Mouse (Mus musculus) lung, postnatal 0 days (tissue): Measurements from ENCODE around the gene Hilpda. TPM values are rescaled to one million over a fixed set of nuclear protein-coding genes. Genes with fewer than 3 reads are reported as not detected.

Source experiments
- ATAC-seq: fragments of 200-750 bp; cut with Nextera tagmentation; 2 replicates; pipeline ENCODE4 v1.8.0; 2017; ENCODE audit warnings: moderate library complexity
- DNase-seq: peaks from one replicate; pipeline ENCODE4 v3.0.0-alpha.2; 2016; ENCODE audit warnings: low spot score
- H3K27ac ChIP-seq: fragments of 300-500 bp; sonication (generic); 2 replicates; pipeline ENCODE4 v1.5.1; 2014; ENCODE audit warnings: antibody characterized with exemption, mild to moderate bottlenecking, low read length, mixed read lengths
- H3K27me3 ChIP-seq: fragments of 300-500 bp; sonication (generic); replicated peaks from 2 replicates; pipeline ENCODE4 v1.6.1; 2014; ENCODE audit warnings: low read length, mixed read lengths; ENCODE audit not compliant: insufficient read depth
- H3K36me3 ChIP-seq: fragments of 300-500 bp; sonication (generic); 2 replicates; pipeline ENCODE4 v1.6.1; 2014; ENCODE audit warnings: low read length, mixed read lengths; ENCODE audit not compliant: insufficient read depth
- H3K4me1 ChIP-seq: fragments of 300-500 bp; sonication (generic); 2 replicates; pipeline ENCODE4 v1.6.1; 2014; ENCODE audit warnings: antibody characterized with exemption, low read depth, low read length, mixed read lengths; ENCODE audit not compliant: insufficient read depth
- H3K4me2 ChIP-seq: fragments of 300-500 bp; sonication (generic); replicated peaks from 2 replicates; pipeline ENCODE4 v1.6.1; 2014; ENCODE audit warnings: low read depth, mild to moderate bottlenecking, low read length, moderate library complexity, mixed read lengths
- H3K4me3 ChIP-seq: fragments of 300-500 bp; sonication (generic); 2 replicates; pipeline ENCODE4 v1.5.1; 2014; ENCODE audit warnings: low read depth, low read length
- H3K9ac ChIP-seq: fragments of 300-500 bp; sonication (generic); replicated peaks from 2 replicates; pipeline ENCODE4 v1.6.1; 2014; ENCODE audit warnings: low read depth, mild to moderate bottlenecking
- H3K9me3 ChIP-seq: fragments of 300-500 bp; sonication (generic); 2 replicates; pipeline ENCODE4 v1.6.1; 2016; ENCODE audit warnings: low read length, mixed read lengths
- CTCF ChIP-seq: IDR thresholded peaks from 2 replicates; pipeline ENCODE4 v1.5.1; 2016; ENCODE audit warnings: antibody characterized with exemption, mild to moderate bottlenecking
- EP300 ChIP-seq: IDR thresholded peaks from 2 replicates; pipeline ENCODE4 v1.6.1; 2016; ENCODE audit warnings: antibody characterized with exemption, mild to moderate bottlenecking, control low read depth
- WGBS: fragments of 180-500 bp; shearing (Covaris S2); extraction: QIAGEN DNeasy Blood & Tissue Kit; methylation state at CpG from one replicate; pipeline ENCODE4 v1.1.7; 2014; 5-methylcytosine and 5-hydroxymethylcytosine counted together
- polyA plus RNA-seq: library from polyadenylated mRNA; unstranded; fragments of >200 nt; fragmentation: Nextera tagmentation; extraction: Ambion mirVana; gene quantifications from 2 replicates; pipeline ENCODE4 v1.2.1, GENCODE M21; 2015

Gene Hilpda
- polyA plus RNA-seq, 1 experiment from 2014 or later, result 150 TPM

DNA sequence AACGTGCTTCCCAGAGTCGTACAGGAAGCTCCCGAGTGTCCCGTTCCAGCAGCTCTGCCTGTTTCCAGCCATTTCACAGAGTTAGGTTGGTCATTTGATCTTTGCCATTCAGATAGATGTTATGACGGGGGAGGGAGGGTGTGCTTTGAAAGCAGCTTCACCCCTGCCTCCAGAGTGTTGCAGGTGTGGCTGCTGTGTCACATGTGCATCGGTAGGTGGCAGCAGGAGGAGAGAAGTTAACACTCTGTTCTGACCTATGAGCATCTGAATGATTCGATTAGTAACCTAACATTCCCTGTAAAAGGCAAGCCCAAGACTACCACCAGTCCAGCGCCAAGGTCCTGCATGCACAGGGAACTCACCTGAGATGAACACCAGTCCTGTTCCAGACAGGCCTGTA is 38.0 kb upstream of the Hilpda start:
- H3K4me1 ChIP-seq, result no peaks in the 10 kb centered on the region
- no peak overlapping the region for H3K4me2 ChIP-seq
- peak; percentile 79 for TF ChIP-seq CTCF
- TF ChIP-seq EP300, result no peak
- no peaks in the 10 kb centered on the region for H3K27me3 ChIP-seq
- ATAC-seq (no peak), DNase-seq (peak; percentile 50)
- WGBS, result 34% methylated on average over 8 of the region's 8 CpGs
- no peak overlapping the region for H3K9ac ChIP-seq
- no peaks in the 10 kb centered on the region for H3K9me3 ChIP-seq
- no peak overlapping the region for H3K27ac ChIP-seq
- H3K36me3 ChIP-seq, result no peaks in the 10 kb centered on the region
- H3K4me3 ChIP-seq, result no peak overlapping the region

DNA sequence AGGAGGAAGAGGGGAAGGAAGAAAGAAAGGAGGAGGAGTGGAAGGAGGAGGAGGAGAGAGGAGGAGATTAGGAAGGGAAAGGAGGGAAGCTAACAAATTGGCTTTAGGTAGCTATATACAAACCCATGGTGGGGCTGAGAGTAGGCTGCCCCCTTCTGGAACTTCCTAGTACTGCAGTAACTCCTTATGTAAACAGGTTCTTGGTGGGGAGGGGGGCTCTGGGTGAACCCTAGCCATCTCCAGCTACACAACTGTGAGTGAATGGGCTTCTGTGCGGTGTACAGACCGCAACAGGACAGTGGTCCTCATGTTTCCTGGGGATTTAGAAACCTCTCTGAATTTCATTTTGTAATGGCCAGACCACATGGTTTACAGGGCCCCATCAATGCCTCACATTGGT is 31.5 kb upstream of the Hilpda start:
- Histone ChIP-seq H3K9me3 (no peaks in the 10 kb centered on the region), H3K9ac (no peak overlapping the region), H3K4me1 (peaks cover 2% of the 10 kb centered on the region; the same call in 1 of the 2 replicates), H3K27me3 (no peaks in the 10 kb centered on the region), H3K27ac (no peak overlapping the region), H3K4me2 (no peak overlapping the region), H3K36me3 (no peaks in the 10 kb centered on the region), H3K4me3 (no peak overlapping the region)
- ATAC-seq, result 0 out of 2 replicates have a peak, but pooled peaks have one; percentile 26
- DNase-seq, result peak; percentile 49
- 36% methylated on average over 2 of the region's 2 CpGs for WGBS
- TF ChIP-seq CTCF (peak; percentile 79), EP300 (no peak)

DNA sequence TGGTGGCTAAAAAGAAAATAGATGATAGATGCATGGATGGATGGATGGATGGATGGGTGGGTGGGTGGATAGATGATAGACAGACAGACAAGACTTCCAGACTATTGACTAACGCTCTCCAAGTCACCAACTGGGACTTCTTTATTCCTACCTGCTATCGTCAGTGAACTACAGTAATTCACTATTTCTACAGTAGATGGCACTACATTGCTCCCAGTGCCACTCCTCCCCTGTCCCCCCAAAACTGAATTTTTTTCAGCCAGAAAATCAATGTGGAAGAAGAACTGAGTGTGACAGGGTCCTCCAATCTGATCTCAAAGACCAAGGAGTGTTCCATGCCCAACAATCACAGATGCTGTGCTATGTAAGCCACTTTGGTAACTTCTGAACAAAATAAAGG is 30.6 kb upstream of the Hilpda start:
- no peak overlapping the region for H3K27ac ChIP-seq
- H3K27me3 ChIP-seq, result no peaks in the 10 kb centered on the region
- TF ChIP-seq EP300, result no peak
- TF ChIP-seq CTCF, result peak; percentile 51
- H3K36me3 ChIP-seq, result no peaks in the 10 kb centered on the region
- no peaks in the 10 kb centered on the region for H3K9me3 ChIP-seq
- H3K4me3 ChIP-seq, result no peak overlapping the region
- 63% methylated on average over 2 of the region's 2 CpGs for WGBS
- peaks cover 7% of the 10 kb centered on the region; the same call in 1 of the 2 replicates for H3K4me1 ChIP-seq
- no peak for ATAC-seq
- DNase-seq, result peak; percentile 15
- no peak overlapping the region for H3K9ac ChIP-seq
- H3K4me2 ChIP-seq, result no peak overlapping the region

DNA sequence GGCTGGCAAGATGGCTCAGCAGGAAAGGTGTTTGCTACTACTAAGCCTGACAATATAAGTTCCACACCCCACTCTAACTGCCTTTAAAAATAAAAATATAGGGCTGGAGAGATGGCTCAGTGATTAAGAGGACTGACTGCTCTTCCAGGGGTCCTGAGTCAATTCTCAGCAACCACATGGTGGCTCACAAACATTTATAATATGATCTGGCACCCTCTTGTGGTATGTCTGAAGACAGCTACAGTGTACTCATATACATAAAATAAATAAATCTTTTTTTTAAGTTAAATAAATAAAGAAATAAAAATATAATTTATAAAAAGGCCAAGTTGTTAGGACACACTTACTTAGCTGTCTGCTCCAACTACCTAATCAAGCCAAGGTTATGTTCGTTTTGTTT is 30.0 kb upstream of the Hilpda start:
- peaks cover 7% of the 10 kb centered on the region; the same call in 1 of the 2 replicates for H3K4me1 ChIP-seq
- no peak overlapping the region for H3K9ac ChIP-seq
- TF ChIP-seq EP300 (no peak), CTCF (peak; percentile 35; the same call in 1 of the 2 replicates)
- H3K4me3 ChIP-seq, result no peak overlapping the region
- DNase-seq (no peak), ATAC-seq (no peak)
- no peak overlapping the region for H3K27ac ChIP-seq
- no peaks in the 10 kb centered on the region for H3K36me3 ChIP-seq
- 49% methylated on average over 1 of the region's 1 CpGs for WGBS
- no peaks in the 10 kb centered on the region for H3K27me3 ChIP-seq
- no peaks in the 10 kb centered on the region for H3K9me3 ChIP-seq
- no peak overlapping the region for H3K4me2 ChIP-seq

DNA sequence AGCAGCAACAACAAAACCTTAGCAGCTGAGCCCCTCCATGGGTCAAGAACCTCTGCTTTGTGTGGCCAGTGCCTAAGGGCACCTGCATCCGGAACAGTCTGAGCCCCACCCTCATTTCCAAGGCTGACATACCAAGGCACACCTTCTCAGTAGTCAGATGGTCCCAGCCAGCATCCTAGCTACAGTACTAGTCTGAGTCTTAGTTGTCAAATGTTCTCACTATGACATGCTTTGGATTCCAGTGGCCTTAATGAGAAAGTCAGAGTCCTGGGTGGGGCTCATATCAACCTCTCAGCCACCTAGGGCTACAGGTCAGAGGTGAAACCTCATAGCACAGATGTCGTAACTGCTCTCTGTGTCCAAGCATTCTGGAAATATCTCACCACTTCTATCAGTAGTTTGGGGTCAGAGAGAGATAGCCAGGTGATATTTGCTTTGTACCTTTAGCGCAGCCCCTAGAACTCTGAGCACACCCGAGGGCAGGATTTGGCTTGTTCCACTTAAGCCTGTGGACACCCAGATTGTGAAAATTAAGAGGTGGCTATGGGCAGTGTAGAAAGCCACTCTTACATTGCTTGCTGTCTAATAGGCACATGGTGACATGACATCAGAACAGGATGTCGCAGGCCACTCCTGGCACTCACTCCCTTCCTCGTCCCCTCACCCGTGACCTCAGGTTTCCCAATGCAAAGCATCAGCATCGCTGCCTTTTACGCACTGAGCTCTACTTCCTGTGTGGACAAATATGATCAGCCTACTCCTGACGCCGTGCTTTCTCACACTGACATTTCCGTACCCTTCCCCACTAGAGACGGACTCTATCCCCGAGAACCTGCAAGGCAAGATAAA is 26.8 kb upstream of the Hilpda start:
- 37% methylated on average over 14 of the region's 14 CpGs for WGBS
- Histone ChIP-seq H3K27me3 (no peaks in the 10 kb centered on the region), H3K36me3 (no peaks in the 10 kb centered on the region), H3K27ac (no peak overlapping the region), H3K4me1 (peaks cover 7% of the 10 kb centered on the region; the same call in 1 of the 2 replicates), H3K4me3 (no peak overlapping the region), H3K4me2 (no peak overlapping the region), H3K9me3 (no peaks in the 10 kb centered on the region), H3K9ac (no peak overlapping the region)
- DNase-seq (peak; percentile 61), ATAC-seq (peak; percentile 83)
- TF ChIP-seq EP300, result peak; percentile 27; the same call in 1 of the 2 replicates
- TF ChIP-seq CTCF, result no peak

DNA sequence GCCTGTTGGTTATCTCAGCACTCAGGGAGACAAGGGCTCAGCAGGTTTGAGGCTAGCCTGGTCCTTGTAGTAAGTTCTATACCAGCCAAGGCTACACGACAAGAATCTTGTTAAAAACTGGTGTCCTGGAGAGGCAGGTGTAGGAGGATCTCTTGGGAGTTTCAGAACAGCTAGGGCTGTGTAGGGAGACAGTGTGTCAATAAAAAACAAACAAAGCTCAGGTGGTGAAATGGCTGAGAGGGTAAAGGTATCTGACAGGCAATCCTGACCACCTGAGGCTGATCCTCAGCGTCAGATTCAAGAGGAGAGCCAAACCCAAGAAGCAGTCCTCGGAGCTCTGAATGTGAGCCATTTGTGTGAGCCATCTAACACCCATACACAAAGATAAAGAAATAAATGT is 26.1 kb upstream of the Hilpda start:
- ATAC-seq, result no peak
- 67% methylated on average over 3 of the region's 3 CpGs for WGBS
- no peaks in the 10 kb centered on the region for H3K36me3 ChIP-seq
- H3K27me3 ChIP-seq, result no peaks in the 10 kb centered on the region
- TF ChIP-seq EP300, result no peak
- no peak for TF ChIP-seq CTCF
- H3K4me3 ChIP-seq, result no peak overlapping the region
- H3K4me1 ChIP-seq, result peaks cover 7% of the 10 kb centered on the region; the same call in 1 of the 2 replicates
- H3K9ac ChIP-seq, result no peak overlapping the region
- no peak overlapping the region for H3K4me2 ChIP-seq
- H3K27ac ChIP-seq, result no peak overlapping the region
- H3K9me3 ChIP-seq, result no peaks in the 10 kb centered on the region
- no peak for DNase-seq
